Mouse (Mus musculus) Patski (cell line): ENCODE measurements around the gene Ppp2r5a. TPM values are rescaled to one million over a fixed set of nuclear protein-coding genes. Genes with fewer than 3 reads are reported as not detected.

Experiments
- ATAC-seq: fragments of 100-300 bp; one replicate; pipeline ENCODE4 v1.8.0; 2021
- CTCF ChIA-PET: fragments of 350-600 bp; sonication (Branson Sonifier 250); formaldehyde crosslinking; loops from one replicate; lab custom pipeline; 2022; ENCODE audit warnings: inconsistent platforms; lab: Charles Lee
- POLR2A ChIA-PET: fragments of 350-600 bp; sonication (Branson Sonifier 250); formaldehyde crosslinking; loops from one replicate; lab custom pipeline; 2022; ENCODE audit warnings: antibody characterized with exemption, inconsistent platforms; lab: Charles Lee
- DNase-seq: peaks from one replicate; pipeline ENCODE4 v3.0.0-alpha.2; 2011; ENCODE audit warnings: low read depth, low spot score
- H3K27me3 ChIP-seq: fragments of 371-371 bp; one replicate; pipeline ENCODE4 v1.5.1; 2021
- CTCF ChIP-seq: fragments of 100-300 bp; IDR thresholded peaks from one replicate; pipeline ENCODE4 v1.5.1; 2021
- in situ Hi-C: fragments of 300-500 bp; cut with MboI; formaldehyde crosslinking; loops from 3 replicates; pipeline ENCODE4 v1.11.1; 2018; ENCODE audit warnings: low pct_unique_long_range_greater_than_20kb, mixed read lengths
- polyA plus RNA-seq: library from polyadenylated mRNA; unstranded; gene quantifications from one replicate; pipeline ENCODE4 v1.2.3, GENCODE M21; 2021

Gene Ppp2r5a
- polyA plus RNA-seq, 1 experiment from 2014 or later: 83.6 TPM

DNA sequence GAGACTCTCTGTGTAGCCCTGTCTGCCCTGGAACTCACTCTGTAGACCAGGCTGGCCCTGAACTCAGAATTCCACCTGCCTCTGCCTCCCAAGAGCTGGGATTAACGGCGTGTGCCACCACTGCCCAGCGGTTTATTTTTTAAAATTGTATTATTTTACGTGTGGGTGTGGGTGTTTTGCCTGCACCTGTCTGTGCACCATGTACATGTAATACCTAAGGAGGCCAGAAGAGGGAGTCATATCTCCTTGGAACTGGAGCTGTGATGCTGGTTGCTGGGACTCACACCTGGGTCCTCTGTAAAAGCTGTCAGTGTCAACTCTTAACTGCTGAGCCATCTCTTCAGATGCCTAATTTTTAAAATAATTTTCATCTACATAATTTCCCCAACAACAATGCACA lies 38.6 kb downstream of the Ppp2r5a start:
- peak; percentile 82 for TF ChIP-seq CTCF
- CTCF ChIA-PET: interaction anchor here (0.6 to 3.4 kb wide), 16 partner anchors 8 to 204 kb away, joined by 3 to 15 read pairs (median 4); partner anchors contain the start of gene Tmem206
- POLR2A ChIA-PET: no interaction called here

DNA sequence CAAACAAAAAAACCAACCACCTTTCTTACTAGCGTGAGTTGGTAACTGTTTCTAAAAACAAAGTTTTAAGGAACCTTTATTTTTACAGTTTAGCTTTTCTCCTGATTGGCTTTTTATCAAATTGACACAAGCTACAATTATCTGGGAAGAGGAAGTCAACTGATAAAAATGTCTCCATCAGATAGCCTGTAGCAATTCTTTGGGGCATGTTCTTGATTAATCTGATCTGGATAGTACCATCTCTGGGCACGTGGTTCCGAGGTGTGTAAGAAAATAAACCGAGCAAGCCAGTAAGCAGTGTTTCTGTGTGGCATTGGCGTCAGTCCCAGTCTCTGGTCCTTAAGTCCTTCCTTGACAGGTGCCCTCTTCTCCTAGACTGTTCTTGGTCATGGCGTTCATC lies 40.7 kb downstream of the Ppp2r5a start:
- CTCF ChIA-PET: no interaction called here
- in situ Hi-C loops: loop anchor here (5.0 to 25.0 kb wide), 2 partner anchors 205 to 450 kb away; partner anchors contain the start of gene Nek2
- ATAC-seq: no peak

More for the DNA sequence above, 38.6 kb downstream of the Ppp2r5a start:
- no peak for DNase-seq
- in situ Hi-C loops: loop anchor here (5.0 to 25.0 kb wide), 2 partner anchors 203 to 448 kb away; partner anchors contain the start of gene Nek2
- no peaks in the 10 kb centered on the region for H3K27me3 ChIP-seq
- ATAC-seq: no peak

DNA sequence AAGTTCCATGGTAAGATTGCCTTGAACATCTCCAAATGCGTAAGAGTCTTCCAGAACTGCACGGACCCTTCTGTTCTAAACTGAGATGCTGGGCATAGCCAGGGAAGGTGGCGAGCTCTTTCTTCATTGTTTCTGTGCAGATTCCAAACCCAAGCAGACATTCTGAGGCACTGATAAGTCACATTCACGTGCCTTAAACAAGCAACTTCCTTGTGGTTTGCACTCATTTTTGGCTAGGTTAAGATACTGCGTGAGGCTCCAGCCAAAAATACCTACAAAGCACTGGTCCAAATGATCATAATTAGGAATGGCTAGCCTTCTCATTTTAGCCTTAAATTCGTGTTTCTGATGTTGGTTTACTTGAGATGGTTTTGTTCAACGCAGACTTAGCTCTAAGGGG lies 43.6 kb downstream of the Ppp2r5a start:
- POLR2A ChIA-PET: interaction anchor here (1.1 to 1.3 kb wide), 2 partner anchors 15 to 23 kb away, joined by 3 read pairs; no protein-coding TSS in a partner anchor
- in situ Hi-C loops: loop anchor here (25.0 kb wide), 1 partner anchor 453 kb away; the partner anchor contains the start of gene Nek2
- ATAC-seq (no peak), DNase-seq (no peak)
- H3K27me3 ChIP-seq: no peaks in the 10 kb centered on the region
- CTCF ChIA-PET: interaction anchor here (1.3 to 2.1 kb wide), 3 partner anchors 16 to 203 kb away, joined by 3 to 6 read pairs (median 5); no protein-coding TSS in a partner anchor
- TF ChIP-seq CTCF: no peak

More for the DNA sequence above, 40.7 kb downstream of the Ppp2r5a start:
- H3K27me3 ChIP-seq: no peaks in the 10 kb centered on the region
- no peak for DNase-seq
- POLR2A ChIA-PET: interaction anchor here (0.6 kb wide), 2 partner anchors 16 to 50 kb away, joined by 4 to 6 read pairs; no protein-coding TSS in a partner anchor
- TF ChIP-seq CTCF: no peak

DNA sequence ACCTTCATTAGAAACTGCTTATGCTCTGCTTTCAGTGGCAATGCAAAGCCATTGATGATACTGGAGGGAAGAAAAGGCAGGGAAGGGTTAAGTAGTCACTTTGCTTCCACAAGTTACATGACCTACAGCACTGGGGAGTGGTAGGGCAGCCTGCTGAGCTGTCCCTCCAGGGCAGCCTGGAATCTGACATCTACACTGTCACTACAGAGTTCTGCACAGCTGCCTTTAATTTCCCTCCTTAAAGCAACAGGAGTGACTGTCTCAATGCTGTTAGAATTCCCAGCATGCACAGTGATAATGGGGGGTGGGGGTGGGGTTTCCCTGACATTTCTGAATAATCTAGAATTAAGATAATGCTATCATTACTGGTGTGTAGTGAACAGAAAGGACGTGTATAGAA lies 46.1 kb downstream of the Ppp2r5a start:
- no peak for TF ChIP-seq CTCF
- CTCF ChIA-PET: interaction anchor here (1.5 to 1.7 kb wide), 3 partner anchors 8 to 45 kb away, joined by 3 to 7 read pairs (median 5); no protein-coding TSS in a partner anchor
- H3K27me3 ChIP-seq: no peaks in the 10 kb centered on the region
- POLR2A ChIA-PET: interaction anchor here (0.6 kb wide), 1 partner anchor 1646 kb away, joined by 3 read pairs; no protein-coding TSS in a partner anchor
- DNase-seq (no peak), ATAC-seq (no peak)
- in situ Hi-C loops: loop anchor here (25.0 kb wide), 1 partner anchor 455 kb away; the partner anchor contains the start of gene Nek2

DNA sequence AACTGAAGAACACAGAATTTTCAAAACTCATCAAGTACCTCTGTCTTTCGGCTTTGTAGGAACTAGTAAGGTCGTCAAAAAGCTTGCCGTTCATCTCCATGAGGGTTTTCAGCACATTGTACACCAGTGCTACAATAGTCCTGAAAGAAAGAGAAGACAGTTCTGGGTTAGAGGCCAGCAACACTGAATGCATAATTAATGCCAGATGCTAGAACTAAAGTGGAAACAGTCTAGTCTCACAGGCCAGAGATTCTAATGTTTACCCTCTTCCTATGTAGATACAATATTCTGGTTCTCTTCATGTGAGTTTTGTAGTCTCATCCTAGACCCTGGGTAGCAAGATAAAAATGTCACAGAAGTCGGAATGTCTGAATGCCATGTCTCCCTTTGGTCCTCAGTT lies 49.2 kb downstream of the Ppp2r5a start:
- ATAC-seq (no peak), DNase-seq (no peak)
- POLR2A ChIA-PET: no interaction called here
- in situ Hi-C loops: loop anchor here (25.0 kb wide), 1 partner anchor 458 kb away; the partner anchor contains the start of gene Nek2
- CTCF ChIA-PET: interaction anchor here (0.9 to 4.1 kb wide), 9 partner anchors 10 to 215 kb away, joined by 3 to 21 read pairs (median 5); no protein-coding TSS in a partner anchor
- H3K27me3 ChIP-seq: no peaks in the 10 kb centered on the region
- peak; percentile 6 for TF ChIP-seq CTCF

DNA sequence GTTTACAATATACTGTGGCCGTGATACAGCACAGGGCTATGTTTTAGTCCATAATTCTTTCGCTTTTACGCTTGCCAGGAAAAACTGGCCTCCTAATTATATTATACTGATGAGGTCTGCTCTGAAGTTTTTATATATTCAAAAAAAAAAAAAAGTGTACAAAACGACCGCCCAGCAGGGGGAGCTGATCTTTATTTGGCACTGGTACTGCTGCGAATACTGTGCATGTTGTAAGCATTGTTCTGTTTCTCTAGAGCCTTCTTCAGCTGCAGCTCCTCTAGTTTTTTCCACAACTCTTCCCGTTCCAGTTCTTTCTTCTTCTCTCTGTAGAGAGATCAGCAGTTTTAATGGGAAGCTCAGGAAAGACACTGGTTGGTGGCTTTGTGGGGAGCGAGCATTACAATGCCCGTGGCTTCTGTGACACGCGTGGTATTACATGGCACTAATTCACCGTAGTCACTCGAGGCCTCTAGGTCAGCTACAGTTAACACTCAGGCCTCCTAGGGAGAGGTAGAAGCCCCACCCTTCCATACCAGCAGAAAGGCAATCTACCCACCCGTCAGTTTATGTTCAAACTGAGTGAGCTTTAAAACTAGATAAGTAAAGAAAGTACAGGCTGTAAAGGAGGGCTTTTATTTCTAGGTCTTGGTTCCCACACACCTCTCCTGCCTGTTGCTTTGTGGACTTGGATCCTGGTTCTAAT lies 50.1 kb downstream of the Ppp2r5a start:
- TF ChIP-seq CTCF: no peak
- in situ Hi-C loops: loop anchor here (25.0 kb wide), 1 partner anchor 459 kb away; the partner anchor contains the start of gene Nek2
- ChIA-PET CTCF (interaction anchor here (0.9 to 4.1 kb wide), 9 partner anchors 10 to 216 kb away, joined by 3 to 21 read pairs (median 5); no protein-coding TSS in a partner anchor), POLR2A (no interaction called here)
- DNase-seq: no peak
- H3K27me3 ChIP-seq: no peaks in the 10 kb centered on the region
- no peak for ATAC-seq

DNA sequence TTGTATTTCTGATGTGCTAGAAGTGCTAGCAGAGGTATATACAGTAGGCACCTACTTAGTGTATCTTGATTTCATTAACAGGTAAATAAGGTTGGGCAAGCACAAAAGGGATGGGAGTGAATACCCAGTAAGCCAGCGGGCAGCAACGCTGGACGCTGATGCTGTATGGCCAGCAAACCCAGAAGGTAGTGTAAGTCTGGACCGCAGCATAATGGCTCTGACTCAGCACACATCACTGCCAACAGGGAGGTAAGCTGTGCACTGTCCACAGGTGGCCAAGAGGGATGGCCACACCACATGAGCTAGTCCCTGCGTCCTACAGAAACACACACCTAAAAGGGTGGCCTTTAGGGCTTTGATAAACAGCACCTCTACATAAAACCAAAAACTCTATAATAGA lies 52.7 kb downstream of the Ppp2r5a start:
- DNase-seq (no peak), ATAC-seq (no peak)
- no peaks in the 10 kb centered on the region for H3K27me3 ChIP-seq
- in situ Hi-C loops: loop anchor here (25.0 kb wide), 1 partner anchor 462 kb away; the partner anchor contains the start of gene Nek2
- TF ChIP-seq CTCF: no peak
- ChIA-PET POLR2A (interaction anchor here (1.0 kb wide), 1 partner anchor 213 kb away, joined by 3 read pairs; no protein-coding TSS in a partner anchor), CTCF (interaction anchor here (1.0 to 4.1 kb wide), 2 partner anchors 51 to 213 kb away, joined by 3 to 21 read pairs; no protein-coding TSS in a partner anchor)

DNA sequence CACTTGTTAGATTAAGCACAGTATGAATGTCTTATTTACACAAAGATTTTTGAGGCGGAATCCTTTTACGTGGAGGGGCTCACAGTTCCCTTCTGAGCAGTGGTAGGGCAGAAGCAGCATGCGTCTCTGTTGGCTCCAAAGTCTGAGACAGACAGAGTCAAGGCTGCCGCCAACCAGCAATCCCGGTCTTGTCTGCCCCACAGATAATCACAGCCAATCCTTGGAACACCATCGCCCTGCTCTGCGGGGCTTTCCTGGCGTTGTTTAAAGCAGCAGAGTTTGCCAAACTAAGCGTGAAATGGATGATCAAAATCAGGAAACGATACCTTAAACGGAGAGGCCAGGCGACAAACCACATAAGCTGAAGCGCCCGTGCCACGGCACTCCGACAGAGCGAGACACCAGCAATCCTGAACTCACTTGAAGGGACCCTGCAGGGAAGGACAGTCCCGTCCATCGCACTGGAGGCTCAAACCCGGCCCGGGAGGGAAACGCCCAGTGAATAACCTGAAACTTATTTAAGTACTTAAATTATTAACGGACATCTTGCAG lies 53.5 kb downstream of the Ppp2r5a start:
- TF ChIP-seq CTCF: no peak
- H3K27me3 ChIP-seq: no peaks in the 10 kb centered on the region
- ChIA-PET CTCF (no interaction called here), POLR2A (no interaction called here)
- in situ Hi-C loops: loop anchor here (25.0 kb wide), 1 partner anchor 463 kb away; the partner anchor contains the start of gene Nek2
- ATAC-seq (no peak), DNase-seq (no peak)

DNA sequence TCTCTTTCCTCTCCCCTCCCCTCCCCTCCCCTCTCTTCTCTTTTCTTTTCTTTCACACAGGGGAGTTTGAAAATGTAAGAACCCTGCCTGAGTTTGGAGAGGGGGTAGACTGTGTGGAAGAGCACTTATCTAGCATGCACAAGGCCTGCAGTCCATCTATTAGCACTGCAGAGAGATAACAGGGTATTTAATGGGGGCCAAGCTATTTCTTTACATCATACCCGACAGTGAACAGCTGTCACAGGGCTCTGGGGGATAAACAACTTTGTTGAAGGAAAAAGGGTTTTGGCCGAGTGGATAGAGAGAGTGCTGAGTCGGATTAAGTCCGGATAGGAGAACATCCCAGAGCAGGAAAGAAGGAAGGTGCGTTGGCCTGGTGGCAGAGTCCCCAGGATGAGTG lies 54.1 kb downstream of the Ppp2r5a start:
- ChIA-PET CTCF (no interaction called here), POLR2A (no interaction called here)
- no peaks in the 10 kb centered on the region for H3K27me3 ChIP-seq
- no peak for DNase-seq
- ATAC-seq: no peak
- in situ Hi-C loops: no loop called here
- no peak for TF ChIP-seq CTCF

DNA sequence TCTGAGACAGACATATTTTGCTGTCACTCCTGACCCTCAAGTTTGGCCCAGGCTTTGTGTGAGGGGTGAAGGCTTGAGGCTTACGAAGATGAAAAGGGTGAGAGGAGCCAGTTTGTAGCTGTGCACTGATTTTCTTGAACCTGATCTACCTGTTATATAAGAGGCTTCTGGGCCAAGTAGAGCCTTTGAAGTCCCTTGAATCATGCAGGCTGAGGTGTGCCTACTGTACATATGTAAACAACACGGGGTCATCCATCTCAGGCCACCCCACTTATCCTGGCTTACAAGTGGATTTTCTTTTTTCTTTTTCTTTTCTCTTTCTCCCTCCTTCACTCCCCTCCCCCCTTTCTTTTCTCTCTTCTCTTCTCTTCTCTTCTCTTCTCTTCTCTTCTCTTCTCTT lies 54.5 kb downstream of the Ppp2r5a start:
- in situ Hi-C loops: no loop called here
- no peak for ATAC-seq
- ChIA-PET CTCF (no interaction called here), POLR2A (no interaction called here)
- no peak for TF ChIP-seq CTCF
- no peak for DNase-seq
- no peaks in the 10 kb centered on the region for H3K27me3 ChIP-seq
